Mouse (Mus musculus): Measurements from ENCODE around the gene Rab10.

- TF ChIP-seq CTCF (conservative IDR thresholded peaks at IDR 0.05; ENCODE audit: low read length) (no peak), POU5F1 (IDR thresholded peaks at IDR 0.05; ENCODE audit: borderline replicate concordance, low read length) (peak; percentile 95)
Observed at GRCm38 (mm10) chr12:3238361-3239051, 71.3 kb downstream of the Rab10 start.

Measured in E14TG2a.4 (cell line).